Mouse (Mus musculus) midbrain, postnatal 0 days (tissue): ENCODE measurements around the gene Rab3gap2. TPM values are rescaled to one million over a fixed set of nuclear protein-coding genes. Genes with fewer than 3 reads are reported as not detected.
A peak's percentile ranks its signal among the peaks of the same experiment; 100 is the strongest.

ENCODE experiments used
- ATAC-seq: fragments of 200-750 bp; cut with Nextera tagmentation; 2 replicates; pipeline ENCODE4 v1.8.0; 2017; ENCODE audit warnings: moderate number of reproducible peaks, mild to moderate bottlenecking, moderate TSS enrichment, moderate library complexity; ENCODE audit not compliant: low FRiP score
- DNase-seq: peaks from one replicate; pipeline ENCODE4 v3.0.0-alpha.2; 2015; ENCODE audit warnings: low spot score
- H3K27ac ChIP-seq: fragments of 300-500 bp; sonication (generic); 2 replicates; pipeline ENCODE4 v1.5.1; 2014; ENCODE audit warnings: low read depth, mild to moderate bottlenecking, low read length, mixed read lengths
- H3K27me3 ChIP-seq: fragments of 300-500 bp; sonication (generic); 2 replicates; pipeline ENCODE4 v1.6.1; 2014; ENCODE audit warnings: low read length, control low read depth, mixed read lengths; ENCODE audit not compliant: insufficient read depth
- H3K36me3 ChIP-seq: fragments of 300-500 bp; sonication (generic); 2 replicates; pipeline ENCODE4 v1.6.1; 2014; ENCODE audit warnings: low read length, control low read depth, mixed read lengths; ENCODE audit not compliant: insufficient read depth
- H3K4me1 ChIP-seq: fragments of 300-500 bp; sonication (generic); 2 replicates; pipeline ENCODE4 v1.6.1; 2014; ENCODE audit warnings: mild to moderate bottlenecking, control low read depth, antibody characterized with exemption, low read length, mixed read lengths; ENCODE audit not compliant: insufficient read depth
- H3K4me2 ChIP-seq: fragments of 300-500 bp; sonication (generic); 2 replicates; pipeline ENCODE4 v1.6.1; 2014; ENCODE audit warnings: low read depth, mild to moderate bottlenecking, low read length, mixed read lengths; ENCODE audit not compliant: poor library complexity, severe bottlenecking
- H3K4me3 ChIP-seq: fragments of 300-500 bp; sonication (generic); 2 replicates; pipeline ENCODE4 v1.5.1; 2014; ENCODE audit warnings: low read depth, mild to moderate bottlenecking, low read length, moderate library complexity
- H3K9ac ChIP-seq: fragments of 300-500 bp; sonication (generic); replicated peaks from 2 replicates; pipeline ENCODE4 v1.6.1; 2014; ENCODE audit warnings: mild to moderate bottlenecking, low read length, moderate library complexity, mixed read lengths; ENCODE audit not compliant: poor library complexity, severe bottlenecking
- H3K9me3 ChIP-seq: fragments of 300-500 bp; sonication (generic); 2 replicates; pipeline ENCODE4 v1.6.1; 2016; ENCODE audit warnings: low read length, control low read depth
- CTCF ChIP-seq: IDR thresholded peaks from 2 replicates; pipeline ENCODE4 v1.5.1; 2016; ENCODE audit warnings: antibody characterized with exemption, mild to moderate bottlenecking
- WGBS: fragments of 180-500 bp; shearing (Covaris S2); extraction: QIAGEN DNeasy Blood & Tissue Kit; methylation state at CpG from one replicate; pipeline ENCODE4 v1.1.7; 2014; 5-methylcytosine and 5-hydroxymethylcytosine counted together
- polyA plus RNA-seq: library from polyadenylated mRNA; unstranded; fragments of >200 nt; fragmentation: Nextera tagmentation; extraction: Ambion mirVana; gene quantifications from 2 replicates; pipeline ENCODE4 v1.2.1, GENCODE M21; 2015
- total RNA-seq: library from RNA; depleted of rRNA; stranded (reverse); fragments of >200 nt; gene quantifications from 2 replicates; pipeline ENCODE4 v1.2.3, GENCODE M21; 2014

The Rab3gap2 gene
- total and polyA plus RNA-seq, 2 experiments from 2014 or later = 20.2 to 29.8 TPM

DNA sequence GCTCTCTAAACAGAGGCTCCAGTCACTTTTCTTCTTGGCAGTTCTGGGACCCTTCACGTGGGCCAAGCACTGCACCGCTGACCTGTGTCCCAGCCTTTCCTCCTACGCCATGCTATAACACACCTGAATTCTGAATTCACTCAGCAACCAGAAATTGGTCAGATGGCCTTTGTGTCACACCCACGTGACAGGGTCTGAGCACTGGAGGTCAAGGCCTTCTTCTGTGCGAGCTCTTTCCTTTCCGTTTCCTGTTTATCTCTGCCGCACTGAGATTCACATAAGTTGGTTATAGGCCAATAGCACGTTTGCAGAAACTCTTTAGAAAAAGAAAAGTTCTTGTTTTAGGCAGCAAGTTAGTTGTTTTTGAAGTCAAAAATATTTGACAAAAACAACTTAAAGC is 44.8 kb downstream of the Rab3gap2 start:
- H3K27me3 ChIP-seq = no peaks in the 10 kb centered on the region
- H3K36me3 ChIP-seq = peaks cover 64% of the 10 kb centered on the region
- ATAC-seq = no peak
- H3K4me3 ChIP-seq = no peak overlapping the region
- H3K27ac ChIP-seq = no peak overlapping the region
- 88% methylated on average over 8 of the region's 8 CpGs for WGBS
- no peak for DNase-seq
- no peak overlapping the region for H3K9ac ChIP-seq
- no peak overlapping the region for H3K4me2 ChIP-seq
- no peak for TF ChIP-seq CTCF
- H3K9me3 ChIP-seq = no peaks in the 10 kb centered on the region
- H3K4me1 ChIP-seq = no peaks in the 10 kb centered on the region

DNA sequence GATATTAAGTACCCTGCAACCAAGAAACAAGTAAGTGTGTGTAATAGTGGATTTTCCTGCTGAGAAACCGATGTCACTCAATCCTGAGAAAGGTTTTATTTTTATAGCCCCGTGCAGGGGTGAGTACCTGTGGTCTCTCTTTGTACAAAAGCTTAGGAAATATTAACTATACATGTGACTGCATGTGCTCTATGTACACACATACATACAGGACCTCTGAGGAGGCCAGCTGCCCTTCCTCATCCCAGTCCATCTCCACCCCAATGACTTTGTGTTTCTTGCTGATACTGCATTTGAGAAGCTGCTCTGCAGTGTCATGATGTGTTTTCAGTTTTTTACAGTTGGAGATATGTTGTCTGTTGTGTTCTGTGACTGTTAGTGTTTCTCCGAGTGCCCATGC is 48.4 kb downstream of the Rab3gap2 start:
- no peaks in the 10 kb centered on the region for H3K27me3 ChIP-seq
- H3K9me3 ChIP-seq = no peaks in the 10 kb centered on the region
- peaks cover 48% of the 10 kb centered on the region for H3K36me3 ChIP-seq
- no peak for TF ChIP-seq CTCF
- WGBS = 91% methylated on average over 3 of the region's 3 CpGs
- no peak overlapping the region for H3K27ac ChIP-seq
- DNase-seq = no peak
- ATAC-seq = no peak
- H3K4me2 ChIP-seq = no peak overlapping the region
- no peak overlapping the region for H3K9ac ChIP-seq
- no peaks in the 10 kb centered on the region for H3K4me1 ChIP-seq
- H3K4me3 ChIP-seq = no peak overlapping the region

DNA sequence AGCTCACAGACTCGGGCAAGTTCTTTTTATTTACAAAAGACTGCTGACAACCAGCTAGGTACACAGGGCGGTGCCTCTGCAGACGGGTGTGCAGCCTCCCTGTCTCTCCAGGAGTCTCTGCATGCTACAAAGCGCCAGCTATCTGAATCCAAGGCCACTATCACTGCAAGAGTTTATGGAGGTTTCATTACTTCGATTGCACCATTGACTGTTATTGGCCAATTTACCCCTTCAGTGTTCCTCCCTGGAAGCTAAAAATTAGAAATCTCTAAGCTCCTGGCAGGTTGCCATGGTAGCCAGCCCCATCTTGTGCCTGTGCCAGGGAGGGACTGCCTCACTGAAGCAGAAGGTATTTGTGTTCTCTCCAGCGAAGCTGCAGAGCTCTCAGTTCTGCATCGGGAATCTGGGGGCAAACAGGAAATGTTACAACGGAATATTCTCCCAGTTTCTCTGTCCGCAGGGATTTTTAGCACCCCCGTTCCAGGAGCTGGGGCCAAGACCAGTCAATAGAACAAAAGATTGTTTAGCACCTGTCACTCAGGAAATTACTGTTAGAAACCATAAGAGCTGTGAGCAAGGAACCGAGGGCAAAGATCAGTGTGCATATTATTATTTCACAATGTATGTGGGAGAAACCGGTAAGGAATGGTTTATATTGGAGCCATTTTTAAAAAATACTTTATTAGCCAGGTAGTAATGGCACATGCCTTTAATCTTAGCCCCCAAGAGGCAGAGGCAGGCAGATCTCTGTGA is 49.4 kb downstream of the Rab3gap2 start:
- Histone ChIP-seq H3K9me3 (no peaks in the 10 kb centered on the region), H3K9ac (no peak overlapping the region), H3K27me3 (no peaks in the 10 kb centered on the region), H3K27ac (0 out of 2 replicates have a peak overlapping the region, but pooled peaks have one; percentile 26), H3K36me3 (peaks cover 40% of the 10 kb centered on the region), H3K4me1 (no peaks in the 10 kb centered on the region), H3K4me2 (no peak overlapping the region), H3K4me3 (no peak overlapping the region)
- 61% methylated on average over 12 of the region's 12 CpGs for WGBS
- ATAC-seq (no peak), DNase-seq (peak; percentile 74)
- TF ChIP-seq CTCF = no peak

DNA sequence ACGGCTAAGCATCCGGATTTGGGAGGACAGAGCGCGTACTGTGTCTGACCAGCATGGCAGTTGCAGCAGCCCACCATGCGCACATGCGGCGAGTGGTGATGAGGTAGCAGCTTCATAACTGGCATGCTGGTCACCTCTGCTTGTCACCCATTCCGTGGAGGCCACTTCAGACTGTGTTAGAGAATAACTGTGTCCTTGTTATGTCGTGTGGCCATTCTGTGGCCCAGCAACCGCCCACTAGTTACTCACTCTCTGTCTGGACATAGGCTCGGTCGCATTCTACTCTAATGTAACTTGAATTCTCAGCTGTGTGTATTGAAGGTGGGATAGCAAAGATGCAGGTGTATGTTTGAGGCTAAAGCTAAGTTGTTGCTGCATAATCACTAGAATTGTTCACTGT is 51.4 kb downstream of the Rab3gap2 start:
- Histone ChIP-seq H3K27me3 (no peaks in the 10 kb centered on the region), H3K4me1 (no peaks in the 10 kb centered on the region), H3K4me3 (no peak overlapping the region), H3K27ac (no peak overlapping the region), H3K9me3 (no peaks in the 10 kb centered on the region), H3K36me3 (peaks cover 38% of the 10 kb centered on the region), H3K4me2 (no peak overlapping the region), H3K9ac (no peak overlapping the region)
- WGBS = 94% methylated on average over 12 of the region's 12 CpGs
- TF ChIP-seq CTCF = no peak
- ATAC-seq (no peak), DNase-seq (no peak)

DNA sequence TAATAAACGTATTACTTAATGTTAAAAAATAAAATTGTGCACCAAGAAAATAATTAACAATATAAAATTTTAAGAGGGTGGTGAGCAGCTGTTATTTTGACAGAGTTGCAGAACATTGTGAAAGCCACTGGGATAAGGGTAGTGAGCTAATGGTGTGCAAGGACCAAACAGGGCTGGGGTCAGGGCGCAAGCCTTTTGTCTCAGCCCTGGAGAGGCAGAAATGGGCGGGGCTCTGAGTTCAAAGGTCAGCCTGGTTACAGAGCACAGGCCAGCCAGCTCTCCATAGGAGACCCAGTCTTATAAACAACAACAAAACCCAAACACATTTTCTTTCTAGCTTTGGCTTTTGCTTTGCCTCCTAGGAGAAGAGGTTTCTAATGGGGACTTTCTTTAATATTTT is 52.8 kb downstream of the Rab3gap2 start:
- Histone ChIP-seq H3K4me1 (no peaks in the 10 kb centered on the region), H3K4me2 (no peak overlapping the region), H3K27ac (no peak overlapping the region), H3K27me3 (no peaks in the 10 kb centered on the region), H3K9me3 (no peaks in the 10 kb centered on the region), H3K4me3 (no peak overlapping the region), H3K36me3 (peaks cover 39% of the 10 kb centered on the region), H3K9ac (no peak overlapping the region)
- ATAC-seq = no peak
- no peak for DNase-seq
- 35% methylated on average over 3 of the region's 3 CpGs for WGBS
- TF ChIP-seq CTCF = no peak

DNA sequence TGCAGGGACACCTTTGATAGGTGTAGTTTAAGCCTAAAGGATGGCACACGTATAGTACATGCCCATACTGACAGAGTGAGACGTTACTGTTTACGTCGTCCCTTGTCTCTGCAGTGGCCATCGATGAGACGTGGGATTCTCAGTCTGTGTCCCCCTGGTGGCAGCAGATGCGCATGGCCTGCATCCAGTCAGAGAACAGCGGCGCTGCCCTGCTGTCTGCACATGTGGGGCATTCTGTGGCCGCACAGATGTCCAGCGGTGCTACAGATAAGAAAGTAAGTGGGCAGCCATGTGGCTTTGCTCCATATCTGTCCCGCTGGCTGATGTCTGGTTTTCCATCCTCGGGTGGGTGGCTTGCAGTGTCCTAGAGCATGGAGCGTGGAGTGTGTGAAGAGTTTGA is 58.6 kb downstream of the Rab3gap2 start:
- Histone ChIP-seq H3K27ac (no peak overlapping the region), H3K36me3 (peaks cover 65% of the 10 kb centered on the region), H3K9me3 (no peaks in the 10 kb centered on the region), H3K4me2 (no peak overlapping the region), H3K4me3 (no peak overlapping the region), H3K9ac (no peak overlapping the region), H3K27me3 (no peaks in the 10 kb centered on the region), H3K4me1 (no peaks in the 10 kb centered on the region)
- ATAC-seq (no peak), DNase-seq (peak; percentile 55)
- WGBS = 52% methylated on average over 14 of the region's 14 CpGs
- TF ChIP-seq CTCF = peak; percentile 77
